Mouse (Mus musculus): ENCODE measurements around the gene Fgl2.

- TF ChIP-seq CTCF (IDR thresholded peaks at IDR 0.05; ENCODE audit: borderline replicate concordance, insufficient read depth, low read depth, low read length) (no peak), POLR2A (IDR thresholded peaks at IDR 0.05; ENCODE audit: borderline replicate concordance, insufficient read depth, low read length) (no peak)
Observed at GRCm38 (mm10) chr5:21414116-21414820, 41.8 kb downstream of the Fgl2 start.

Data from cerebellum, adult 2 months (tissue).